10 mouse cellular contexts compared by ENCODE assay signal in genomic region chr4:136199562-136200292, GRCm38 (mm10). TPM values are rescaled to one million over a fixed set of nuclear protein-coding genes. Genes with fewer than 3 reads are reported as not detected.
DNase-seq lines count a peak whose midpoint lies in the region; ATAC-seq and TF ChIP-seq lines count a peak whose summit lies in the region.
"Had no signal": no experiment of that assay in that cellular context is flagged by ENCODE, and none has a peak within 500 bp of the region (broad histone marks: within the 10 kb centered on the region; RNA-seq: fewer than 3 reads in every experiment).

No protein-coding gene starts in this region.

- intact Hi-C loops in left cerebral cortex, postnatal 4 days (cut with DNase I) = loop anchor here (5.0 kb wide), 1 partner anchor 37 kb away; no protein-coding TSS in a partner anchor

- H3K4me1 ChIP-seq in embryonic fibroblast, embryonic 13.5 days (ENCODE audit: control insufficient read depth, insufficient read depth, low read length) = no peaks in the 10 kb centered on the region
- H3K4me1 ChIP-seq in liver, embryonic 16.5 days (ENCODE audit: control insufficient read depth, low read depth, low read length) = no peaks in the 10 kb centered on the region; the same call in 1 of the 2 replicates

- TF ChIP-seq POLR2A in embryonic fibroblast, embryonic 13.5 days (IDR thresholded peaks at IDR 0.05; ENCODE audit: low read depth, low read length) = no peak

- H3K27me3 ChIP-seq in liver, embryonic 16.5 days (ENCODE audit: control insufficient read depth, insufficient read depth, low read depth, low read length) = peaks cover 17% of the 10 kb centered on the region

- DNase-seq in adrenal gland, postnatal 25 days = peak; percentile 27
- no peak for DNase-seq in adrenal gland, adult 8-10 months
- peak; percentile 38 for DNase-seq in left cerebral cortex, postnatal 4 days
- DNase-seq in left cerebral cortex, adult 11 months (ENCODE audit: low spot score) = no peak
- DNase-seq in T-cell, adult 2 months (ENCODE audit: low spot score) = peak; percentile 59
- peak; percentile 75 for DNase-seq in thymus, postnatal 0 days (ENCODE audit: low spot score)

- no peaks in the 10 kb centered on the region for H3K9me3 ChIP-seq in liver, embryonic 16.5 days (replicated peaks; ENCODE audit: control insufficient read depth, low read length)
- H3K9me3 ChIP-seq: heart, embryonic 15.5 days had no signal

- ATAC-seq in liver, embryonic 16.5 days (ENCODE audit: low read depth) = 0 out of 2 replicates have a peak, but pooled peaks have one; percentile 39

- no peak overlapping the region for H3K4me2 ChIP-seq in liver, embryonic 16.5 days (ENCODE audit: low read depth, low read length)
- H3K4me2 ChIP-seq: heart, embryonic 15.5 days had no signal

- 29% methylated on average over 9 of the region's 9 CpGs for WGBS in liver, embryonic 16.5 days (ENCODE audit: insufficient replicate concordance)

- no peak overlapping the region for H3K4me3 ChIP-seq in embryonic fibroblast, embryonic 13.5 days (ENCODE audit: insufficient read depth, low read length)
- H3K4me3 ChIP-seq in liver, embryonic 16.5 days (ENCODE audit: low read depth, low read length) = no peak overlapping the region
- H3K4me3 ChIP-seq: heart, embryonic 15.5 days; myocyte had no signal

- no peak overlapping the region for H3K9ac ChIP-seq in liver, embryonic 16.5 days (ENCODE audit: low read depth, low read length)
- H3K9ac ChIP-seq: heart, embryonic 15.5 days had no signal

- no peak overlapping the region for H3K27ac ChIP-seq in embryonic fibroblast, embryonic 13.5 days (ENCODE audit: insufficient read depth, low read length)
- no peak overlapping the region for H3K27ac ChIP-seq in liver, embryonic 16.5 days (ENCODE audit: low read length)
- H3K27ac ChIP-seq: heart, embryonic 15.5 days had no signal

- H3K36me3 ChIP-seq in liver, embryonic 16.5 days (ENCODE audit: control insufficient read depth, insufficient read depth) = peaks cover 13% of the 10 kb centered on the region
- H3K36me3 ChIP-seq: heart, embryonic 15.5 days had no signal

- TF ChIP-seq CTCF in embryonic fibroblast, embryonic 13.5 days (IDR thresholded peaks at IDR 0.05; ENCODE audit: borderline replicate concordance, insufficient read depth, low read length) = peak; percentile 89

RNA-seq across cellular contexts. Expression of gene Asap3, which starts 6.4 kb away (rescaled TPM):
- 1.8 and 2.8 TPM in 2 replicates for total RNA-seq in adrenal gland, postnatal 25 days (2021)
- 1 to 10 TPM; 2.5 to 4.9 (median 3.6) TPM for total RNA-seq in adrenal gland, adult 8-10 months (2022)
- 1 to 10 TPM; 4.2 to 4.9 TPM for total RNA-seq in left cerebral cortex, postnatal 4 days (2021)
- 7.0 and 8.5 TPM in 2 replicates for polyA plus RNA-seq in embryonic fibroblast, embryonic 13.5 days (2011; ENCODE audit: insufficient read length, low read depth, missing spikeins)
- 2.2 and 3.0 TPM in 2 replicates for polyA plus RNA-seq in liver, embryonic 16.5 days (2015; fragmentation: Nextera tagmentation; extraction: Ambion mirVana)
- 1.3 and 2.1 TPM in 2 replicates for polyA plus RNA-seq in thymus, postnatal 0 days (2015; fragmentation: Nextera tagmentation; extraction: Ambion mirVana)

RNA-seq across cellular contexts. Expression of gene E2f2, which starts 27.5 kb away (rescaled TPM):
- 4.1 and 4.8 TPM in 2 replicates for total RNA-seq in adrenal gland, postnatal 25 days (2021)
- 1 to 10 TPM; 2.6 to 3.6 (median 2.7) TPM for total RNA-seq in adrenal gland, adult 8-10 months (2022)
- 1 to 10 TPM; 1.4 to 1.5 TPM for total RNA-seq in left cerebral cortex, postnatal 4 days (2021)
- 0.78 and 1.1 TPM in 2 replicates for polyA plus RNA-seq in embryonic fibroblast, embryonic 13.5 days (2011; ENCODE audit: insufficient read length, low read depth, missing spikeins)
- 83.5 and 93.6 TPM in 2 replicates for polyA plus RNA-seq in liver, embryonic 16.5 days (2015; fragmentation: Nextera tagmentation; extraction: Ambion mirVana)
- 58.9 and 64.1 TPM in 2 replicates for polyA plus RNA-seq in thymus, postnatal 0 days (2015; fragmentation: Nextera tagmentation; extraction: Ambion mirVana)

RNA-seq across cellular contexts. Expression of gene Tcea3, which starts 47.8 kb away (rescaled TPM):
- total RNA-seq in adrenal gland, postnatal 25 days (2021) = 2.3 TPM in 2 replicates
- total RNA-seq in adrenal gland, adult 8-10 months (2022) = 1 to 10 TPM; 1.7 to 2.2 (median 1.9) TPM
- total RNA-seq in left cerebral cortex, postnatal 4 days (2021) = 1 to 10 TPM in 1 of 2 experiments, under 1 TPM in 1; 0.92 to 1.2 TPM
- 13.1 and 15.6 TPM in 2 replicates for polyA plus RNA-seq in embryonic fibroblast, embryonic 13.5 days (2011; ENCODE audit: insufficient read length, low read depth, missing spikeins)
- polyA plus RNA-seq in liver, embryonic 16.5 days (2015; fragmentation: Nextera tagmentation; extraction: Ambion mirVana) = 25.3 and 29.8 TPM in 2 replicates
- 1.2 TPM in 2 replicates for polyA plus RNA-seq in thymus, postnatal 0 days (2015; fragmentation: Nextera tagmentation; extraction: Ambion mirVana)

RNA-seq across cellular contexts. Expression of gene Id3, which starts 56.4 kb away (rescaled TPM):
- 59.6 and 78.0 TPM in 2 replicates for total RNA-seq in adrenal gland, postnatal 25 days (2021)
- total RNA-seq in adrenal gland, adult 8-10 months (2022) = 10 to 100 TPM; 58.3 to 76.8 (median 73.8) TPM
- total RNA-seq in left cerebral cortex, postnatal 4 days (2021) = 10 to 100 TPM; 50.9 to 52.7 TPM
- polyA plus RNA-seq in embryonic fibroblast, embryonic 13.5 days (2011; ENCODE audit: insufficient read length, low read depth, missing spikeins) = 201 and 239 TPM in 2 replicates
- 37.5 and 40.6 TPM in 2 replicates for polyA plus RNA-seq in liver, embryonic 16.5 days (2015; fragmentation: Nextera tagmentation; extraction: Ambion mirVana)
- polyA plus RNA-seq in thymus, postnatal 0 days (2015; fragmentation: Nextera tagmentation; extraction: Ambion mirVana) = 262 and 327 TPM in 2 replicates

Comparison
In these comparisons a context has a peak if more than half of its experiments do, and no peak if none do; other contexts are left out.
1. DNase-seq: peak in adrenal gland, postnatal 25 days (single experiment), left cerebral cortex, postnatal 4 days (single experiment), T-cell, adult 2 months (single experiment) and thymus, postnatal 0 days (single experiment); none in adrenal gland, adult 8-10 months (single experiment) and left cerebral cortex, adult 11 months (single experiment).